Mouse (Mus musculus) spleen, postnatal 36 days (tissue): Measurements from ENCODE around the gene Gm9964.
"Not testable (repeated sequence)": the region's sequence is repeated elsewhere in the genome, so short reads cannot be mapped to it uniquely, and the experiment has no call there.

Source experiments
- DNase-seq, 2 experiments: peaks; one replicate each; pipeline ENCODE4 v3.0.0; 2022; ENCODE audit warnings: low spot score in 2 of 2, mixed read lengths in 1 of 2

The Gm9964 gene

GRCm38 (mm10) chr11:79299719-79300431, 3.2 kb upstream of the Gm9964 start:
- DNase-seq, result no peak

DNA sequence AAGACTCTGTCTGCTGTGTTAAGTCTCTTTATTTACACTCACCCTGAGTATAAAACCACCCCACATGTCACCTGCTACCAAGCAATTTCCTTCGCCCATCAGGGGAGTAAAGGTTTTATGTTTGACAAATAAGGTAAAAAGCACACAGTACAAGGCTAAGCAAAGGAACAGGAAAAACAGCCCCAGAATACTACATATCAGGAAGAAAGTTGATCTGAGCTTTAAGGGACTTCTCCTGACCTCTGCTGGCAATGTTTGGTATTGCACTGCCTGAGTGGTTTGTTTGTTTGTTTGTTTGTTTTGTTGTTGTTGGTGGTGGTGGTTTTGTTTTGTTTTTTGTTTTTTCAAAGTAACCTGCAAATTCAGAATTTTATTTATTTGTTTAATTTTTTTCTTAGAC, 539 bp downstream of the Gm9964 start:
- peak in 1 of 2 experiments; percentile 19 for DNase-seq

DNA sequence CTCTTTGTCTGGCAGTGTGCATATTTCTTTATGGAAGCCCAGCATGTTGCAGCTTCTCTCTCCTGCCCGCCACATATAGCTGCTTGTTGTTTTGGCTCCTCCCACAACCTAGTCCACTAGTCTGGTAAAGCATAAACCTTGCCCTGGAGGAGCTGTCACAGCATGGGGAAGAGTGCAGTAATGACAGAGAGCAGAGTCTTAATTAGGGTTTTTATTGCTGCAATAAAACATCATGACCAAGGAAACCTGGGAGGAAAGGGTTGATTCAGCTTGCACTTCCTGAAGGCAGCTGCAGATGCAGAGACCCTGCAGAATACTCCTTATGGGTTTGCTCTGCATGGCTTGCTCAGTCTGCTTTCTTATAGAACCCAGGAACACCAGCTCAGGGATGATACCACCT, 2.7 kb downstream of the Gm9964 start:
- no peak for DNase-seq

DNA sequence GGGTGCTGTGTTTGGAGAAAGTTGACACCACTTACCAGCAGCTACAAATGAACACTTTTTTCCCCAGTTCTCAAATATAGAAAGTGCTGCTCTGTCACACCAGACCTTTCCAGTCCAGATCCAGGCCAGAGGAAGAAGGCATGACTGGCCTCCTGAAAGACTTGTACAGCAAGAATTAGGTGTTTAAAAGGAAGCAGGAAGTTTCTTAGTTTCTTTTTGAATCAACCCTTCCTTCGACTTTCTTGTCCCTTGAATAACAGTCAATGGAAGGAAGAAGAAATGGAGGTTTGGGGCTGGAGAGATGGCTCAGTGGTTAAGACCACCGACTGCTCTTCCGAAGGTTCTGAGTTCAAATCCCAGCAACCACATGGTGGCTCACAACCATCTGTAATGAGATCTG, 3.7 kb downstream of the Gm9964 start:
- no peak for DNase-seq

DNA sequence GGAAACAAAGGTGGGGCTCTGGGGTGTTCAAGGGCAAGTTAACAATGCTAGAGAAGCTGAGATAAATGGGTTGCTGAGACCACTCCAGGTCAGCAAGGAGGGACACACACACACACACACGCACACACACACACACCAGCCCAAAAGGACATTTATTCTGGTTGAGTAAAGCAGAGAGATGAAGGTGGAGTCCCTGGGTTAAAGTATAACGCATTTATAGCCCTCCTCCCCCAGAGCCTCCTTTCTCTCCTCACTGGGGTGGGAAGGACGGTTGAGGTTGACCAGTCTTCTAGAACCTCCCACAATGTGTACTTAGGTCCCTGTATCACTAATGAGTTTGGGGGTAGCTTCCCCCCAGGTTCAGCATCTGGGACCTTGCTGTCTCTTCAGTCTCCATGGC, 4.6 kb downstream of the Gm9964 start:
- no peak for DNase-seq

DNA sequence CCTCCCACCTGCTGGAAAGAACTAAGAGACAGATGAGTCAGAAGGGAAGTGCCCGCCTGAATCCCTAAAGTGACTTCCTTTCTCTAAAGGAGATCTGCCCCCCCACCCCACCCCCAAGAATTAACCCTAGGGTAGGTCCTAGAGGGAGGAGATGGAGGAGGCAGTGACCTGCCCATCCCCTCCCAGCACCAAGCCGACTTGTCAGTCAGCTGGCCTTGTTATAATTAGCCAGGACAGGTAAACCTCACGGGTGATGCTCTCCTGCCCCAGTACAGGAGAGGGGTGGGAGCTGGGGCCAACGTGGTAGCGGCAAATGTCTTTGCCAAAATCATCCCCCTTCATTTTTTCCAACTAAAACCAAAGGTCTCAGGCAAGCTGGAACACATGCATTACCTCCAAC, 5.1 kb downstream of the Gm9964 start:
- DNase-seq, result no peak

- peak in 1 of 2 experiments; percentile 25 for DNase-seq
These were observed 6.2 kb downstream of the Gm9964 start for GRCm38 (mm10) chr11:79290473-79290872.

DNA sequence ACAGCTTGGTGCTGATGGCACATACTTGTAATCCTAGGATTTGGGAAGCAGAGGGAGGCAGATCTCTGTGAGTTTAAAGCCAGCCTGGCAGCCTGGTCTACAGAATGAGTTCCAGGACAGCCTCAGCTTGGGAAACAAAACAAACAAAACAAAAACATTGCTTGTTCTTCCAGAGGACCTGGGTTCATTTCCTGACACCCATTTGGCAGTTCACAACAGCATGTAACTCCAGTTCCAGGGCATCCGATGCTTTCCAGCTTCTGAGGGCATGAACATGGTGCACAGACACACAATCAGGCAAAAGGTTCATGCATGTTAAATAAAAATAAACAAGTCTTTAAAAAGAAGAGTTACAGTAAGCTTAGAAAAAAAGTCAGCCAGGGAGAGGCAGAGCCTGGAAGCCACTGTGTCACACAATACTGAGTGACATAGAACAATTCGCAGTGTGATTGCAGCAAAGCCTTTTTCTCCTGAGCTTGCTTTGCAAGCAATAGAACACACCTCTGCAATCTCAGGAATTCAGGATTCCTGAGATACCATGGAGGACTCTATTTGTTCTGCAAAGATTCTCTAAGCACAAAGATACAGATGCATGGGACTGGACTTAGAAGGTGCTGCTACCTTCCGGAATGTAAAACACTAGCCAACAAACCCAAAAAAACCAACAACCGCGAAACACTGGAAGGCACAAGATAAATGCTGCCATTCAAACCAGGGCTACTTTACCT, 7.6 kb downstream of the Gm9964 start:
- no peak for DNase-seq

GRCm38 (mm10) chr11:79288278-79288843, 8.3 kb downstream of the Gm9964 start:
- no peak for DNase-seq

DNA sequence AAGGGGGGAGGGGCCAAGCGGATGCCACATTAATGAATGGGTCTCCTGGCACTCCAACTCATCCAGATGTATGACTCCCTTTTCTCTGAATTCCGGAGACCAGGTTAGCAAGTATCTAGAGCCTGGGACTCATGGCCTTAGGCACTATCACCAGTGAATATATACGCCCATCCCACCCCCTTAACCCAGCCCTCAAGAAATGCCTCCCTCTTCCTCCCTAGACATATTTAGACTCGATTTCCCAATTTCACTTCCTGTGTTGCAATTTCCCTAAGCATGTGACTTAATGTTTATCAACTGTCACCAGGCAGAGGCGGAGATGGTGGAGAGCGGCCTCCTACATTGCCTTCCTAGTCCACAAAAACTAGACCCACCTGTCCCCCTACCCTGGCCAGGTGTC, 9.3 kb downstream of the Gm9964 start:
- DNase-seq, result peak; percentile 35 to 59

GRCm38 (mm10) chr11:79286305-79286799, 10.4 kb downstream of the Gm9964 start:
- no peak for DNase-seq

DNA sequence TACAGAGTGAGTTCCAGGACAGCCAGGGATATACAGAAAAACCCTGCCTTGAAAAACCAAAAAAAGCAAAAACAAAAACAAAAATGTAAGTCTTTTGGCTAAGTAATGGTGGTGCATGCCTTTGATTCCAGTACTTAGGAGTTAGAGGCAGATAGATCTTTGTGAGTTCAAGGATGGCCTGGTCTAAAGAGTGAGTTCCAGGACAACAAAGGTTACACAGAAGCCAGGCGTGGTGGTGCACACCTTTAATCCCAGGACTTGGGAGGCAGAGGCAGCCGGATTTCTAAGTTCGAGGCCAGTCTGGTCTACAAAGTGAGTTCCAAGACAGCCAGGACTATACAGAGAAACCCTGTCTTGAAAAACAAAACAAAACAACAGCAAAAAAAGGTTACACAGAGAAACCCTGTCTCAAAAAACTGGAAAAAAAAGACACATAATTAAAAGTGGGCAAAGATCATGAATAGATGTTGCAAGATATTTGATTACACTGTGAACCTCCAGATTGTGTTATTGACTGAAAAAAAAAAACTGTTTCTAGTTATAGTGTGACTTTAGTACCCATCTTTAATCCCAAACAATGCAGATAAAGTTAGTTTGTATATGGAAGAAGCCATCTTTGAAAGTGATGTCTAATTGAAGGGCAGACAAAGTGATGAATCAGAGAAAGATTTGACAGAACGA, 13.2 kb downstream of the Gm9964 start:
- no peak for DNase-seq

- DNase-seq, result no peak
These were observed 15.3 kb downstream of the Gm9964 start for GRCm38 (mm10) chr11:79281396-79281795.

GRCm38 (mm10) chr11:79279732-79280405, 16.8 kb downstream of the Gm9964 start:
- DNase-seq, result no peak

GRCm38 (mm10) chr11:79273757-79274156, 22.9 kb downstream of the Gm9964 start:
- DNase-seq, result no peak

GRCm38 (mm10) chr11:79273039-79273438, 23.7 kb downstream of the Gm9964 start:
- DNase-seq, result no peak

- peak; percentile 4 to 31 for DNase-seq
These were observed 29.5 kb downstream of the Gm9964 start for GRCm38 (mm10) chr11:79267171-79267570.

DNA sequence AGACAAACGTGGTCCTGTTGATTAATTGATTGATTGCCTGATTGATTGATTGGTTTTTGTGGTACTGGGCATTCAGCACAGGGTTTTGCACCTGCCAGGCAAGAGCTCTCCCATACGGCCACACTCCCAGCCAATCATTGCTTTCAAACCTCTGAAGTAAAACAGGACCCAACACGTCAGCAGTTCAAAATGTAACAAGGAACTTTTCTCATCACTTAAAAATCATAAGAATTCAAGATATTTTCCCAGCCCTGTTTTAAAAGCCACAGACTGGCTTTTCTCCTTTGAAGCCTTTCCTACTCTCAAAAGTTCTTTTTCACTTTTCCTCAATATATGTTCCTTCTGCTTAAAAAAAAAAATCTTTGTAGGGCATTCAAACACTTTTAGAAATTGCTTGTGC, 32.3 kb downstream of the Gm9964 start:
- DNase-seq, result no peak

DNA sequence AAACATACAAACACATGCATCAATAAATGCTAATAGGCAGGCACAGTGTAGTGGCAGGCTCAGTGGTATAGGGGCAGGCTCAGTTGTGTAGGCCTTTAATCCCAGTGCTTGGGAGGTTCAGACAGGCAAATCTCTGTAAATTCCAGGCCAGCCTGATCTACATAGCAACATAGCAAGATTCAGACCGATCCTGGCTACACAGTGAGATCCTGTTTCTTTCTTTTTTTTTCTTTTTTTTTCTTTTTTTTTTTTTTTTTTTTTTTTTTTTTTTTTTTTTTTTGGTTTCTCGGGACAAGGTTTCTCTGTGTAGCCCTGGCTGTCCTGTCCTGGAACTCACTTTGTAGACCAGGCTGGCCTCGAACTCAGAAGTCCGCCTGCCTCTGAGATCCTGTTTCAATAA, 36.6 kb downstream of the Gm9964 start:
- not testable (repeated sequence) for DNase-seq

GRCm38 (mm10) chr11:79258738-79259137, 38.0 kb downstream of the Gm9964 start:
- no peak for DNase-seq

DNA sequence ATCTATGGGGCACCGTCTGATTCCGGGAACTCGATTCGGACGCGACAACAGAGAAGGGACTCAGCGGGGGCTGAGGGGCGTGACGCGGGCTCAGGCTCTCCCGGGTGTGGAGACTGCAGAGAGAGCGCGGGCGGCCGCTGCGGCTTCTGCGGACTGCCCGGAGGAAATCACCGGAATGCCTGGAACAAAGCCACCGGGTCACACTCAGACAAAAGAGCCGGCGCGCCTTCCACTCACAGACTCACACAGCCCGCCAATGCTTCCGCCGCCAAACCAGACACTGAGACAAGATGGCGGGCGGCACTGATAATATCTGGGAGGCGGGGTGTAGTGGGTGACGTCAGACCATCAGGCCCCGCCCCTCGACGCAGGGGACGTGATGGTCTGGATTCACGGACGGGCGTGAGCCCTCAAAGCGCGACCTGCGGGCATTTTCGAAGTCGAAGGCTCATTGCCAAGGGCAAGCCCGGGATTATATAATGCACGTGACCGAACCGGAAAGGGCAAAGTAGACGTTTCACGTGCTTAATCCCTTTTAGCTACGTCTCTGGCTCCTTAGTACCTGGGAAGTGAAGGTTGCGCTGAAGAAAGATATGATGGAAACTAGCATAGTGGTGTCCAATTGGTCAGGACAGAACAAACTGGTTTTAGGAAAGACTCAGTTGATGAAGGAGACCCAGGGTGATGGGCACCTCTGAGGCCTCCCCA, 42.2 kb downstream of the Gm9964 start, which contains the start of gene Wsb1:
Wsb1 (minus strand) TSS at position 281 of the 708 bp plus-strand sequence.
- peak; percentile 89 to 93 for DNase-seq
